Mouse (Mus musculus): Measurements from ENCODE around the gene Pex16.
A peak's percentile ranks its signal among the peaks of the same experiment; 100 is the strongest.

The Pex16 gene

DNA sequence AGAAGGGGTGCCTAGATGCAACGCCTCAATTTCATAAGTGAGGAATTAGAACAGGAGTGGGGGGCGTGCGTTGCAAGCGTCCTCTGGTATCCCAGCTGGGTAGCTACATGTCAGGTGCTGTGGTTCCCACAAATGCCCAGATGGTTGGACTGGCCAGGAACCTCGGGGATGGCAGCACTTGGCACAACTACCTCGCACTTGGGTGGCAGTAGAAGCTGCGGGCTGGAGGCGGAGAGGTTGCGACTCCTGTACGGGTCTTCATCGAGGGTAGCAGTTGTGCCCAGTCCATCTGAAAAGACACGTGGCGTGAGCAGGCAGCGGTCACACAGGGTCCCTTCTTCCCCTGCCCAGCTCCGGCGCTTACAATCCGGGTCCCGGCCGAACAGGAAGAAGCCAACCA, 4.1 kb upstream of the Pex16 start:
- DNase-seq (ENCODE audit: low spot score) = no peak

GRCm38 (mm10) chr2:92370821-92371805, 3.4 kb upstream of the Pex16 start:
- peak; percentile 80 for DNase-seq (ENCODE audit: low spot score)

DNA sequence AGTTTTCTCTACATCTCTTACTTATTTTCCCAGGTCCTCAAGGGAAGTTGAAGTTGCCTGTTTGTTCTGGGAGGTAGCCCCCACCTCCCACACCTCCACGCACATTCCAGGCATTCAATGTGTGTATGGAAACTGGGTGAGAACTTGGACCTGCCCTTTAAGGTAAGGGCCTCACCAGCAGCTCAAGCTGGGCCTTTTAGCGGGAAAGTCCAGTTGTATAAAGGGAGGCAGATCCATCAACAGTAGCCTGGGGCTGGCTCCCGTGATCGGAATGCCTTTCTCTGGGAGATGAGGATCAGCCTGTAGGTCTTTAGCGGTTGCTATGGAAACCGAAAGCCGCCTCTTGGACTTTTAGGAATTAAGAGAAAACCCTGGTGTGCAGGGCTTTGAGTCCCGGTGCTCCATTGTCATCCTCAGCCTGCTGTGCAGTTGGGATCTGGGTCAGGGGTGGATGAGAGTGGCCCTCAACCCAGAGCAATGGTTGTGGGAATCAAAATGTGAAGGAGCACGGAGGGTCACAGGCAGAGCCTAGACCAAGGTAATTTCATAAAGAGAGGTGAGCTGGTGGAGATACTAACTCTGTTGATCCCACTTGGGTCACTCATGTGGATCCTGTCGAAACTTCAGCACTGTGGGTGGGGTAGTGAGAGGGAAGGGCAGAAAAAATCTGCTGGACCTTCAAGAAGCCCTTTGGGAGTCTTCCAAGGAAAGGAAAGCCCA, 2.3 kb upstream of the Pex16 start:
- no peak for DNase-seq (ENCODE audit: low spot score)

DNA sequence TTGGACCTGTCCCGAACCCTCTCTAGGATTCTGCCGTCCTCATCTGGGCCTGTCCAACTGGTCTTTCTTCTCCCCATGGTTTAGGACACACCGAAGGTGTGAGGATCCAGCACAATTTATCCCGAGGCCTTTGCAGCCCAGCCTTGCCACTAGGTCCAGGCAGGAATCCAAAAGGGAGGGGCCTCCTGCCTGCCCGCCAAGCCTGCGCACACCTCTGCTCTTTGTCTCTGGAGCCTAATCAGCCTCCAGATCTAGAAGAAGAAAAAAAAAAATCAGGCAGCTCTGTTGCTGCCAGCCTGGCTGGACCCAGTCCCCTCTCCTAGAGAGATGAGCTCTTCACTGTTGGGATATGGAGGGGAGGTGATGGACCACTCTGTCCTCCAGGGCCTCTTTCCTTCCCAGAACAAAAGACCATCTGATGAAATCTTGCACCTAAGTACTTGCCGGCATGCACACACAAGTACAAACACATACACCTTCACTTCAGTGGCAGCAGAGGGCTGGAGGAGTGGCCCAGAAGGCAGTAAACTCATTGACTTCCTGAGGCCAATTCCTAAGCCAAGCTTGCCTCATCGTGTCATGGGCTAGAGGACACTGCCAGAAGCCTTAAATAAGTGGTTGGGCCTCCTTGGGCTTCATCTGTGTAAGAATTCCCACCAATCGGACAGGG, 1.6 kb upstream of the Pex16 start:
- DNase-seq (ENCODE audit: low spot score) = no peak

GRCm38 (mm10) chr2:92373437-92373813, 1.1 kb upstream of the Pex16 start:
- no peak for DNase-seq (ENCODE audit: low spot score)

GRCm38 (mm10) chr2:92375099-92375623, 685 bp downstream of the Pex16 start:
- DNase-seq (ENCODE audit: low spot score) = peak; percentile 91

- no peak for DNase-seq (ENCODE audit: low spot score)
These were observed 1.3 kb downstream of the Pex16 start for GRCm38 (mm10) chr2:92375788-92376187.

DNA sequence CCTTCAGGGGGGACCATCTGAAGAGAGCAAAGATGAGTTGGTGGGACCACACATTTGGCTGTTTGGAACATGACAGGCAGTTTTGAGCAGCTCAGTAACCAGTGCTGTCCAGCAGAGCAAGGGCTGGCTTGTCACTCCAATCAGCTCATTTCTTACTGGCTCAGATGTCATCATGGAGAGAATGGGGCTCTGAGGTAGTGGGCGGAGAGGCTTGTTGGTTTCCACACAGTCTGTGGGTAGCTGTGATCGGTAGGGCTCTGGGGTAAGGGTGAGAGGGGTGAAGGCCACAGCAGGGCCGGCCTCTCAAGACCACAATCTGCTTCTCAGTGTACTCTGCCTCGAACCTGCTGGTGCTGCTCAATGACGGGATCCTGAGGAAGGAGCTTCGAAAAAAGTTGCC, 1.8 kb downstream of the Pex16 start:
- DNase-seq (ENCODE audit: low spot score) = no peak

- DNase-seq (ENCODE audit: low spot score) = no peak
These were observed 2.8 kb downstream of the Pex16 start for GRCm38 (mm10) chr2:92377320-92377719.

GRCm38 (mm10) chr2:92379783-92380494, 5.5 kb downstream of the Pex16 start:
- DNase-seq (ENCODE audit: low spot score) = no peak

- no peak for DNase-seq (ENCODE audit: low spot score)
These were observed 6.1 kb downstream of the Pex16 start for GRCm38 (mm10) chr2:92380495-92381050.

DNA sequence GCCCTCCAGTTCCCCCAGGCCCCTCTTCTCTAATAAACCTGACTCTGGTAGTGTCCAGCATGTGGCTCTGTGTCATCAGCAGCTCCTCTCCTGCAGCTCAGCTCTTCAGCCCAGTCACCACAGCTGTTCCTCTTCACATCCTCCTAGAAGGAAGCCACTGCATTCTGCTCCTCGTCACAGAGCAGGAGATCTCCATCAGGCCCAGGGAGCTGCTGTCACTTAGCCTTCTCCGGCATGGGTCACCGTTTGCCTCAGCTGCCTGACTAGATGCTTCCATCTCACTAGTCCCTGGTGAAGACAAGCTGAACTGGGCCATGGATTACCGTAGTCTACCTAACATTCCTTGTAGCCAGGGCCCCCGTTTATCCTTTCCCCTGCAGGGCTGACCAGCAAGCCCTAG, 6.7 kb downstream of the Pex16 start:
- no peak for DNase-seq (ENCODE audit: low spot score)

GRCm38 (mm10) chr2:92381901-92382588, 7.6 kb downstream of the Pex16 start, which contains the start of gene 1700029I15Rik:
Gene 1700029I15Rik, plus strand, starts transcription at chr2:92382538.
- DNase-seq (ENCODE audit: low spot score) = no peak

DNA sequence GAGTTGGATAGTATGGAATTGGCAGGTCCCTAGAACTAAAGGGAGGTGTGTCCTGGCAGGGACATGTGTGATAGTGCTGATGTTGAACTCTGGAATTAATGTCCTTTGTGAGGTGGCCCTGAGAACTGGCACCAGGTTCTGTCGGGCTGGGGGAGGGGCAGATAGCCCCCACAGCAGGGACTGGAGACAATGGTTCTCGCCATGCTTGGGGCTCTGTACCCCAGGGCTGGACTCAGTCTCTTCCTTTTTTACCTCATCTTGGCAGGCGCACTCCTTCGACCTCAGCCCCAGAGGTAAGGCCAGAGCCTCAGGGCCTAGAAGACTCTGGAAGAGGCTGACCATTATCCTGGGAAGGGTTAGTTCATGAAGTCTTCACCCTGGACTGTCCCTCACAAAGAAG, 8.3 kb downstream of the Pex16 start:
- no peak for DNase-seq (ENCODE audit: low spot score)

DNA sequence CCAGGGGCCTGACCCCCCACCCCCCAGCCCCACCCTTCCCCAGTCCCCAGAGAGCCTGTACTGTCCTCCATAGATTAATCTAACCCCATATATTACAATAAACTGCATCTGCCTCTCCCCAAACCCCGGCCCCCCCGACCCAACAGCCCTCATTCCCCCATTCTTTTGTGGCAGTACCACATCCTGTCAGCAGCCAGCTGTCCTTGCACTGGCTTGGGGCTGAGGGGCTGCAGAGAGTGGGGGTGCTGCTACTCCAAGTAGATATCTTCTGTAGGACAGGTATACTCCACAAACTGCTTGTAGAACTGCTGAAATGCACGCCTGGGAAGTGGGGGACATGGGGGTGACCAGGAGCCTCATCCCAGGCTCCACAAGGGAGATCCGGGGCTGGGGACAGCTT, 9.6 kb downstream of the Pex16 start:
- no peak for DNase-seq (ENCODE audit: low spot score)

GRCm38 (mm10) chr2:92385113-92386051, 10.9 kb downstream of the Pex16 start:
- no peak for DNase-seq (ENCODE audit: low spot score)

DNA sequence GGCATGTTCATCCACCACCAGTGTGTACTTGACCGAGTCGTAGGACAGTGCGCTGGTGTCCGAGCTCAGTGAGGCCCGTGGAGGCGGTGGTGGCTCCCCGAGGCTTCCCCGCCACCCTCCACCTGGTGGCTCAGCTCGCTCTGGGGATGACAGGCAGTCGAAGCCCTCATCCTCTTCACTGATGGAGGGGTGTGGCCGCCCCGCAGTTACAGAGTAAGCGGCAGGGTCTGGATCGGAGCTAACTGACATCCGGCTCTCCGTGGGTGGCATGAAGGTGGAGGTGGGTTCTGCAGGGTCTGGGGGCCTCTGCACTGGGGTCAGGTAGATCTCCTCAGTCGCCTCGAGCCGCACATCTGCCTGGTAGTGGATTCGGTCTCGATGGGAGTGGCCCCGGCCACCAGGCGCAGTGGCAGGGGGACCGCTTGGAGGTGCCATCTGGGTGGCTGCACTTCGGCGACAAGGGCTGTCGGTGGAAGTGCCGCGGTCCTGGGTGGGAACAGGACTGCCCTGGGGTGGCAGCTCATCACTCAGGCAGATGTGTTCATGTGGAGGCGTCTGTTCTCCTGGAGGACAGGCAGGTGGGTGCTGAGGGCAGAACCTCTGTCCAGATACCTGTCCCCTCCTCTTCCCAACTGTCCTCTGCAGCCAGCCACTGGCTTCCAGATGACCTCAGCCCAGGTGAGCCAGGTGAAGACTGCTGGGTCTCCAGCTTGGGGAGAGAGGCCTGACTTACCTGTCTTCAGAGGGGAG, 12.5 kb downstream of the Pex16 start:
- DNase-seq (ENCODE audit: low spot score) = no peak

GRCm38 (mm10) chr2:92387646-92388045, 13.2 kb downstream of the Pex16 start:
- DNase-seq (ENCODE audit: low spot score) = no peak

- no peak for DNase-seq (ENCODE audit: low spot score)
These were observed 13.6 kb downstream of the Pex16 start for GRCm38 (mm10) chr2:92388081-92388517.
